Mouse (Mus musculus) layer of hippocampus, adult 18-20 months (tissue): Measurements from ENCODE around the gene Ndufs8. TPM values are rescaled to one million over a fixed set of nuclear protein-coding genes. Genes with fewer than 3 reads are reported as not detected.

Experiments used
- DNase-seq, 2 experiments: peaks; one replicate each; pipeline ENCODE4 v3.0.0; 2022; ENCODE audit warnings: low spot score in 2 of 2
- total RNA-seq, 2 experiments: library from RNA; stranded (reverse); gene quantifications; 2 replicates each; pipeline ENCODE4 v1.2.3; 2021

Ndufs8 gene
- total RNA-seq, 2 experiments from 2014 or later, result 144 to 147 TPM

DNA sequence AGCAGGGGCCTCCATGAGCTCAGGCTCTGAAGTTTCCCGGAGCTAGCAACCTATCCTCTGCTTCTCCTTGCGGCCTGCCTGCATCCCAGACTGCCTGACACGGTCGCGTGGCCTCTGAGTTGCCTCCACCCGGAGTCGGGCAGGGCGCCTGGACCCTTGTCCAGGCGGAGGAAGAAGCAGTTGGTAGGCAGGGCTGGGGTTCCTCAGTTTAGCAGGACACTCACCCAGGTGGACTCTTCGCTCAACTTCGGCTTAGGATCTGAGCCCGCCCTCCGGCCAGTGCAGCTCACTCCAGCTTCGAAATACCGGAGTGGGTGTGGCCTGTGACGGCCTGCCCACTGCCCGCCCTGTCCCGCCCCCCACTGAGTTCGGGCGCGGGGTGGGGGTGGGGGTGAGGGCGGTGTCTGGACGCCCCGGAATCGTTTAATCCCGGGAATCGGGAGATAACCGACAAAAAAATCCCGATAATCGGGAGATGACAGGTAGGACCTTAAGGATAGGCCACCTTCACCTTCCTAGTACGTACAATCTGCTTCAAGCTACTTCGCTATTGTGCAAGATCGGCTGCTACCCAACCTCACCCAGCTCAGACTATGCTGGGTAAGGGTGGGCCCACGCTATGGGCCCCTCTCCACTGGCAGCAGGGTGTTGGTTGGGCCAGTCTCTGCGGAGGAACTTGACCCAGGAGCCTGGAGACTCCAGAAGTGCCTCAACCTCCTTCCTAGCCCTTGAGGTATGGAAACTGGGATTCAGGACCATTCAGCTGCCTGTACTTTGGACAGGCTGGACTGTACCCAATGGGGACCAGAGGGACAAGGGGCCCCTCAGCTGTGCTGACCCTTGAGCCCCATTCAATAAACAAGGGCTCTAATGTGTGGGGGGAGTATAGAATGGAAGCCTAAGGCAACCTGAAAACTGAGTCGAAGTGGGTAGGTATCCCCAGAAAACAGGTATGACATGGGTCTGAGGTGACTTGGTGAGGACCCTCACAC is 5.5 kb downstream of the Ndufs8 start, which contains the start of gene Tcirg1:
Tcirg1 (minus strand) TSS at position 339 of the 992 bp plus-strand sequence.
- peak; percentile 50 to 65 for DNase-seq

DNA sequence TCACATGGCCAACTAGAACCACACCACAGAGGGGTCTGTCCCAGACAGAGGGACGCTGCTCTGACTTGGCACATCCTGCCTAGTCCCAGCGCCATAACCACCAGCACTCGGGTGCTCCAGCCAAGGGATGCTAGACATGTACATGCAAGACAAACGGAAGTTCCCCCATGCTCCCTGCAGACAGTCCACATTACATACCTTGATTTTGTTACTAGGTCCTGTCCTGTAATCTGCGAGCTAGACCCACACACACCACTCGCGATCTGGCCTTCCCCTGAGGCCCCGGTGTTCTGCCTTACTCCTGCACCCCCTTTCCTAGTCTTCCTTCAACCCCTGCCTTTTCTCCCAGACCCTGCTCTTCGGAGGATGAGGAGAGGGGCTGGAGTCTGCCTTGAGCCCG is 6.2 kb downstream of the Ndufs8 start:
- no peak for DNase-seq

DNA sequence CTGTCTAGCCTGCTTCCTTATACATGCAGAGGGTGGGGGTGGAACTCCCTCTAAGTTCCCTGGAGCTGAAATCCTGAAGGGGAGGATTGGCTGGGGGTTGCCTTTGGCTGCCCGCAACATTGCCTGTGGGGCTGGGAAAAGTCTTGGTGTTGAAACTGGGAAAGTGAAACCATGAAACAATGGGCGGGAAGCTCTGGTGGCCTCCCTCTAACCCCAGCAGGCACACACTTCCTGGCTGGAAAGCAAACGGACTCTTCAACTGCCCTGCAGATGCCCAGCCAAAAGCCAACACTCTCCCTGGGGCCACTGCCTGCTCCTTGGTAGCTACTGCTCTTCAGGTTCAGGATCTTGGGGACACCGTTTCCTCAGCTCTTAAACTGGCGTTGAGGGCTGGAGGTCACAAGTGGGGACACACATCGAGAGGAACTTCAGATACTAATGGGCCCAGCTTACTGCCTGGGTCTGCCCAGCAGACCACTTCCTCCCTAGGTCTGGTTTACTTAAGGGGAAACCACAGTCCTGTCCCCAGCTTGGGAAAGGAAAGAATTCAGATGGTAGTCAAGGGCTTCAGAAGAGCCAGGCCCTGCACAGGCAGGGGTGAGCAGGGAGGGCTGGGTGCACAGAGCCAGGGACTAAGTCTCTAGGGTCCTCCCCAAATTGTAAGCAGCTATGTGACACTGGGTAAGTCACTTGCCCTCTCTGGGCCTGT is 7.2 kb downstream of the Ndufs8 start:
- no peak for DNase-seq

DNA sequence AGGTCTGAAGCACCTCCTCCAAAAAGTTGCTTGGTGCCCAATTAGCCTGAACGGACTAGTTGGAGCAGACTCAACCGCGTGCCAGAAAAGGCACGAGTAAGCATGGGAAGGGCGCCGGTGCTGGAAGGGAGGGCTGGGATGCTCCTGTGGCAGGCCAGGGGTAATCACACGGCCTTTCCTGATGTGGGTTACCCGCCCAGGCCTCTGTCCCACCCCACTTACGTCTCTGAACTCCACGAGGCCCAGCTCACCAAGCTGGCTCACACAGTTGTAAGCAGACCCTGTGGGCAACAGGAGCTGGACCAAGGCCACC is 8.3 kb downstream of the Ndufs8 start:
- no peak for DNase-seq

DNA sequence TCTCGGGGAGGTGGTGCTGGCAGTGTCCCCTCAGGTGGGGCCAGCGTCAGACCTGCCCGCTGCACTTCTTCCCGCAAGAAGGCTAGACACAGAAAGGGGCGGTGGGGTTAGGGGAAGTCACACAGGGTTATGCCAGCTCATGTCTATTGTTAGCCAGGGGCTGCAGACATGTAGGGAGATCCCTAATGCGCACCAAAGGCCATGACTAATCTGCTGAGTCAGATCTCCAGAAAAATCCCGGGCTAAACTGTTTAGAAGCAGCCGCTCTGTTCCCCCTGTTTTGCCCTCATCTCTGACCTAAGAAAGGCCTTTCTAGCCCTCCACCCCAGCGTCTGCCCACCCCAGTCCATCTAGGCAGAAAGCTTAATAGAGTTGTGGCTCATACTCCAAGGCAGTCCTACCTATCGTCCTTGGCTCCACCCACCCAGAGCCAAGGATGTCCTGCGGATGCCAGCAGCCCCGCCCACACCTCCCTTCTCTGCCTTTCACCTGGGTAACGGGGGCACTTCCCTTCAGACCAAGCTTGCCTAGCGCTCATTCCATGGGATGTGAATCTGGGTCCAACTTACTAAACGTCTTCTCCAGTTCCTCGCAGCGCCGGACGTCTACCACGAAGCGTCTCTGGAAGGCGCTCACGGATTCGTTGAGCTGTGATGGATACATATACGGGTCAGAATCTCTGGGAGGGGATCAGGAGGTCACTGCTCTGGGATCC is 8.8 kb downstream of the Ndufs8 start:
- DNase-seq, result no peak

DNA sequence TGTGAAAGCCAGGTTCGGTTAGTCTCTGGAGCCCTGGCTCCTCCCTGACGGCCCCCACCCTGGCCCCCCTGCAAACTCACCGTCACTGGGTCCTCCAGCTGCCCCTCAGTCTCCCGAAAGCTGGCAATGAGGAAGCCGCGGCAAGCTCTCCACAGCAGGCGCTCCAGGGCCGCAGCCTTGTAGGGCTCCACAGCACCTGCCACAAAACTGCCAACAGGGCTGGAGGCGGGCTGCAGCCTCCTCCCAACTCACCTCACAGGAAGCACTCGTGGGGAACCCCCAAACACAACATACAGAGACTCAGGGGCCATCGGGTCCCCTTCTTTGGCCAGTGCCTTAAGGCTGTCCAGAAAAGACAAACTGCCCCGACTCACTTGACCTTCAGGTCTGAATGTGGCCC is 9.6 kb downstream of the Ndufs8 start:
- no peak for DNase-seq

DNA sequence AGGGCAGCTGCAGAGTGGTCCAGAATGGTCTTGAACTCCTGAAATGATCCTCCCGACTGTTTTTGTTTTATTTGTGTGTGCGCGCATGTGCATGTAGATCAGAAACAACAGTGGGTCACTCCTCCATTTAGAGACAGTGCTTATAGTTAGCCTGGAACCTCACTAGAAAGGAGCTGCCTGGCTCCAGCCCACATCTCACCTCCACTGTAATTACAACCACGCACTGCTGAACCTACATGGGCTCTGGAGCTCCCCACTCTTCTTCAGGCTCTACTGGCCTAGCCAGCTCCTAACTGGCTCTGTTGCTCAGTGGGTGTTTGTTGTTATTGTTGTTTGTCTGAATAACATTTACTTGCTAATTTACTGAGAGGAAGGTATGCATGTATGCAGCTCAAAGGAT is 13.0 kb downstream of the Ndufs8 start:
- no peak for DNase-seq

DNA sequence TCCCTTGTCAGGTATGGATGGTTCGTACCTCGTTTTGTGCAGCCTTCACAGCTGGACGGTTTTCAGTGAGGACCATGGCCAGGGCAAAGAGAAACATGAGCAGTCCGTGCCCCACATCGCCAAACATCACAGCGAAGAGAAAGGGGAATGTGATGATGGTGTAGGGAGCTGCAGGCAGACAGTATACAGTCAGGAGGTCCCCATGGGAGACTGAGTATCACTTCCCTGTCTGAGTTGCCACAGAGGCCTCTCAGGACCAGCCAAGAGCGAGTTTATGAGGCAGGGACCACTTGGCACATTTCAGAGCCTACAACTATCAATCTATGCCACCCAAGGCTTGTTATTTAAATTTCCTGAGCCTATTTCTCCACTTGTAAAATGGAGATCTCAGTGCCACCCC is 13.6 kb downstream of the Ndufs8 start:
- no peak for DNase-seq

DNA sequence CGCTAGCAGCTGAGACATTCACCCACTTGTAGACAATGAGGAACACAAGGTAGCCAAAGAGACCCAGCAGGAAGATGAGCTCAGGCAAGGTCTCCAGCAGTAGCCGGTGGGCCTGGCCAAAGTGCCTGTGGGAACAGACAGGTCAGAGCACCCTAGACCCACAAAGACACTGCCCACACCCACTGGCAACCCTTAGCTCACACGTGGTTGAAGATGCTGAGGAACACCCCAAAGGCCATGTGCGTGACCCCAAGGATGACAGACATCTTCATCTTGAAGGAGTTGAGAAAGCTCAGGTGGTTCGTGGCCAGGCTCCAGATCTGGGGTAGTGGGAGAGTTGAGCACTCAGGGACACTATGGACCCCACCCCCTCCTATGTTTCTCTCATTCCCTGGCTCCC is 15.0 kb downstream of the Ndufs8 start:
- no peak for DNase-seq

DNA sequence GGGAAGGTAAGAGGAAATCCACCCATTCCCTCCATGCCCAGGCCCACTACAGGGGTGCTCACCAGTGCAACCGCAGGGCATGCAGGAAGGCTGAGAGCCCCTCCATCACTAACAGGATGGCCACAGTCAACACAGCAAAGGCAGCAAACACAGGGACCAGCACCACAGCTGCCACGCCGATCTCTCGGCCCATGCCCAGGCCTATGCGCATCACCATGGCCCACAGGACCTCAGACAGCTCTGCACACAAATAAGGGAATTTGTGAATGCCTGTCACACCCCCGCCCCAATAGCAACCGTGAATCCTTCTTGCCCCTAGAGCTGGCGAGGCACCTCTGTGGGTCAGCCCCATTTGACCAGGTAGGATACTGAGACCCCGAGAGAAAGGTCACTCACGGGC is 16.4 kb downstream of the Ndufs8 start:
- DNase-seq, result no peak

DNA sequence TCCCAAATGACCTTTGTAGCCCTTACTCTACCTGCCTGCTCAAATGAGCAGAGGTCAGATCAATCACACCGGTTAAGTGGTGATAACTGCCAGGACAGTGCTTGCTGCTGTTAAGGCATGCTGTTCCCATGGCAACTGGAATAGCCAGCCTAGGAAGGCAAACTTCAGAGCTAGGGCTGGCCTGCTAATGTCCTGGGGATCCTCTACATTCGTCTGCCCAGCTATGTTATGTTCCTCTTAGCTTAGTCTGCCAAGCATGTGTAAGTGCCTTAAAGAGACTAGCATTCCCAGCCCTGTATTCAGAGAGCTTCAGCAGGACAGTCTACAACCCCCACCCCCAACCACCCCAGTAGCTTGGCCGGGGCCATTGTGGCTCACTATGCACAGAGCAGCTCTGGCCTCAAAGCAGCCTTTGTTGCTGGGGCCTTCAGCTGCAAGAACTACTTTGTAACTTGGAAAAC is 17.4 kb downstream of the Ndufs8 start:
- no peak for DNase-seq

DNA sequence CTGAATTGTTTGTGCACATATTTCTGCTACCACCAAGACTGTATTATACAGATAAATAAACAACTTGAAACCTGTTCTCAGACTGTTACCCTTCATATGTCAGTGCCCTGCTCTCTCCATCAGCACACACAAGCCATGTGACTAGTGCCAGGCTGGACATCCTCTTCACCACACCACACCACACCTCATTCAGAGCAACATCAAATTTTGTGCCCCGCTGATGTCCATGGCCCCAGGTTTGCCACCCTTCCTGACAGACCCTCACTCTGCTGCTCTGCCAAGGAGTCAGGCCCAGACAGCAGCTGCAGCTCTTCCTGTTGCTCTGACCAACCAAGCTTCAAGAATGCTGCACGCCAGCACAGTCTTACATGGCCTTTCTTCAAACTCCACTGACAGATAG is 18.3 kb downstream of the Ndufs8 start:
- DNase-seq, result no peak

DNA sequence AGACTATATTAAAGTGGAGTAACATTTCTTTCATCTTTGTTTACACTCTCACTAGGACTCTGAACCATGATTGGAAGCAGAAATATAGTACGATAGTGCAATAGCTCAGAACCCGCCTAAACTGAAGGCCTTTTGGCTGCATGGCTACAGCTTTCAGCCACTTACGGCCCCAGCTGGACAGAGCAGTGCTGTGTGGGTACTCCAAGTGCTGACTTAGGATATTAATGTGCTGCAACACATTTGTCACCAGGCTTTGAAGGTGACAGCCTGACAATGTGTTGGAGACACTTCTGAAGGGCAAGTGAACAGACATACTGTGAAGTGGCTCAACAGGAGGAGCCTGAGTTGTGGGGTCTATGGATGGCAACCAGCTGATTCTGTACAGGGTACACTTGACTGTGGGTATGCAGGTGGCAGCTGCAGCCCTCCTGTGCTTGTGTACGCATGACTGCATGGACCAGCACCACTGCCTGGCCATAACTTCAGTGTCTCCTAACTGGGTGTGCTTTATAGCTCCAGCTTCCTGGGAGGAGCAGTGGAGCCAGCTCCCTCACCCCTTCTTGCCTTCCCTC is 18.9 kb downstream of the Ndufs8 start:
- no peak for DNase-seq

DNA sequence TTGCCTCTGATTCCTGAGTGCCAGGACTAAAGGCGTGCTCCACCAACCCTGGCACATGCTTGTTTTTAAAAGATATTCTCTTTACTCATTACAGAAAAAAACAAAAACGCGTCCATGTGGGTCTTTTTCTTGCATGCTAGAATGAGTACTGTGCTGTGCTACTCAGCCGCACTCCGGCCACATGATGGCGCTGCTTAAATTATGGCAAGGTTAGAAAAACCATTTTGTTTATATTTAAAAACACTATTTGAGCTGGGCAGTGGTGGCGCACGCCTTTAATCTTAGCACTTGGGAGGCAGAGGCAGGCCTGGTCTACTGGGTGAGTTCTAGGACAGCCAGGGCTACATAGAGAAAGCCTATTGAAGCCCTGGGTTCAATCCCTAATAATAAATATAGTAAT is 22.4 kb downstream of the Ndufs8 start:
- no peak for DNase-seq

DNA sequence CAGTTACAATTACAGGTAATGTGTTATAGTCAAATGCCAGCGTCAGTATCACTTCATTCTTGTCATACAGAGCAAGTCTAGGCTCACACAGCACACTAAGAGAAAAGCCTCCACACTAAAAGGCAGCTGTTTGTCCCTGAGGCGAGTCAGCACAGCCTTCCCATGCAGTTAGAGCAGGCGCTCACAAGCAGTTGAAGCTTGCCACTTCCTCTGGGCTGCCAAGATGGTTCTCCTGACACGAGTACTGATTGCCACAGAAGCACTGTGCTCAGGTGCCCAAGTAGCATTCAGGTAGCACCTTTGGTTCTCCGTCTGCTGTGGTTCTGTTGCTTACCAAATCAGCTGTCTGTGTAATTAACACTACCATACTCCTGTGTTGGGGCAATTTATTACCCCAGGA is 23.5 kb downstream of the Ndufs8 start:
- no peak for DNase-seq

DNA sequence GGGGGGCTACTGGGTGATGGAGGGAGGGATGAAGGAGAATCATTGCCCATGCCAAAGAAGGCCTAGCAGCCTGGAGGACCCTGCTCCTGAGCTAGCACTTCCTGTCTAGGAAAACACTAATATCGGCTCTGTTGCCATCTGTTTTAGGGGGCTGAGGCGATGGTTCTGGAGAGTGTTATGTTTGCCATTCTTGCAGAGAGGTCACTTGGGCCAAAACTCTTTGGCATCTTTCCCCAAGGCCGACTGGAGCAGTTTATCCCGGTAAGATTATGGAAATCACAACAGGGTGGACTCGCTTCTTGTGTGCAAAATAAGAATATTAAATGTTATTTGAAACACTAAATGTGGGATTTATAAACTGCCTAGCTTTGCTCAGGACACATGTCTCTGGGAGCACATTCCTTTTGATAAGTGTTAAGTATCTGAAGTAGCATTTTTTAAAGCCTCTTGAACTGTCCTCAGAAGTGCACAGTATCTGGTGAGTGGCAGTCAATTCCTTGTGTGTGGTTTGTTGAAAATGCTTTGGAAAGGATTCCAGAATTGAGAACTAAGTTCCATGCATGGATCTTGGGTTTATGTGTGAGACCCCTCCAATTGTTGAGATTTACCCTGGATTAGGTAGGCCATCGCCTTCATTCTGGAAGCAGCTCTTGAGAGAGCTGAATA is 28.1 kb downstream of the Ndufs8 start:
- no peak for DNase-seq

DNA sequence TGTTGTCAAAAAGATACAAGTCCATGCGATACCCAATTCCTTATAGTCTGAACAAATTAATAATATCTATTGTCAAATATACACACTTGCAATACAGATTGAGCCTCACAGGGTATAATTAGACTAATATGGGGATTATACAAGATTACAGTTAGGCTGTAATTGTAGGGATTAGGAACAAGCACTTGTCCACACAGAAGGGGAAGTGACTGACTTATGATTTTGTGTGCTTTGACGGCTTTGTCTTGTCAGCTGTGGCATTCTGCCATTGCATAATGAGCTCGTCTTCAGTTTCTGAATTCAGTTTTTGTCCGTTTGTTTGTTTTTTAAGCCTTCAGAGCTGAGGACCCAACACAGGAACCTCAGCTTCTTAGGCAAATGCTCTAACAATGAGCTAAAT is 30.4 kb downstream of the Ndufs8 start:
- DNase-seq, result no peak

DNA sequence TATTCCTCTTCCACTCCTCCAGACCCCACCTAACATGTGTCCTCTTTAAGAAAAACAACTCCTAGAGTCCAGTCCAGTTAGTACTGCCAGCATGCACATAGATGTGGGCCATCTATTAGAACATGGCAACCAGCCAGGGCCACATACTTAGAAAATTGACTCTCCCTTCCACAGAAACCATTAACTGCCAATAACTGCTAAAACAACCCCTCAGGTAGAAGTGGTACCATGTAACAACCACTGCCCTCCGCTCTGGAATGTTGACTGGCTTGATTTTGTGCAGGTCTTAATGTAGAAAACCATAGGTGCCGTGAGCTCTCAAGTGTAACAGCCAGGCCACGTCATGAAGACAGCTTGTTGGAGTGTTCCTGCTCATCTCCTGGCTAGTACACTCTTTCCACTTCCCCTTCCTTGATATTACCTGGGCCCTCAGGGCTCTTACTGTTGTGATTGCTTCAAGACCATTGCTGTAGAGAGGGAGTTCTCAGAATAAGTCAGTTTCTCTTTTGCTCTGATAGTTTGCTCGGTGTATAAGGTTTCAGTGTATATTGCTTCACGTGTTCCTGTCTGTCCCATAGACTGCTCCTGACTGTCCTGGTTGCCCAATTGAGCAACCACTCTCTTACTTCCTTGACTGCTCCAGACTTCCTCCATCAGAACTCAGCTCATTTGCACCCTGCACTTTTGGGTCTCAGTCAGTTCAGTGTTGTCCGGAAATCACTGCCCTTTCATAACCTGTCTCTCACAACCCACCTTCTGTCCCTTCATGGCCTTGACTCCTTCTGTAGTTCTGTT is 32.3 kb downstream of the Ndufs8 start:
- DNase-seq, result no peak

DNA sequence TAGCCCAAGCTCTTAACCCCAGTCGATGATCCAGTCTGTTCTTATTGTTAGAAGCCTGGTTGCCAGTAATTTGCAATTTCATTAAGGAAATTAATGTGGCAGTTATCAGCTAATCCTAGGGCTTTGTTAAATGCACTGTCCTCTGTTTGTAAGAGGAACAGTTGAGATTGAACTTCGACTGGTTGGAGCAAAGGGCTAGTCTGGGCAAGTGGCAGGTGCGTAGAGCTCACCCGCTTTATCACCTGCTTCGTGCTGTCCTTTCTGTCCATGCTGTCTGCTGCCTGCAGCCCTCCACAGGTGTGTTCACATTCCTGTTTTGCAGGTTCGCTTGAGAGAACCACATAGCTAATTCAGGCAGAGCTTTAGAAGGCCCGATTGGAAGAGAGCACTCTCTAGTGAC is 37.5 kb downstream of the Ndufs8 start:
- no peak for DNase-seq

DNA sequence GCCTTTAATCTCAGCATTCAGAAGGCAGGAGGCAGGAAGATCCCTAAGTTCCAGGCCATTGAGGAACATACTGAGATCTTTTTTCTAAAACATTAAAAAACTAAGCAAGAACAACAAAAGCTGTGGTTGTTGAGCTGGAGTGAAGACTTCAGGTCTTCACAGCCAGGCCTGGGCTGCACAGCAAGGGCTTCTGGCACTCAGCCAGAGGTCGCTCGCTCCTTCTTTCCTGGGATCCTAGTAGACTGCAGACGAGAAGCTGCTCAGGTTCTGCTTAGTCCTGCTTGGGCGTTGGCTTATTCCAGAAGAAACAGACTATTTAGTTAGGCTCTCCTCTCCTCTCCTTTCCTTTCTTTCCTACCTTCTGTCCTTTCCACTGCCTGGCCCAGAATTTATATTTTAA is 40.2 kb downstream of the Ndufs8 start:
- no peak for DNase-seq
